Mouse (Mus musculus): ENCODE data around the gene Rtca. TPM values are rescaled to one million over a fixed set of nuclear protein-coding genes. Genes with fewer than 3 reads are reported as not detected.

The Rtca gene
- total RNA-seq (2021), result 10 to 100 TPM; 32.3 to 34.4 TPM
- long read RNA-seq, experiment 1, transcript Rtca-201 (11 exons, 1,594 nt), result major isoform, 31 of 41 reads
- long read RNA-seq, experiment 1, partial matches to known transcripts, result 3 of 41 reads
- long read RNA-seq, experiment 1, other reads (novel, unspliced or antisense), result 7 of 41 reads
- long read RNA-seq, experiment 2, transcript Rtca-201 (11 exons, 1,594 nt), result major isoform, 6 of 7 reads
- long read RNA-seq, experiment 2, partial matches to known transcripts, result 1 of 7 reads
- long read RNA-seq, experiment 2, other reads (novel, unspliced or antisense), result 0 of 7 reads

DNA sequence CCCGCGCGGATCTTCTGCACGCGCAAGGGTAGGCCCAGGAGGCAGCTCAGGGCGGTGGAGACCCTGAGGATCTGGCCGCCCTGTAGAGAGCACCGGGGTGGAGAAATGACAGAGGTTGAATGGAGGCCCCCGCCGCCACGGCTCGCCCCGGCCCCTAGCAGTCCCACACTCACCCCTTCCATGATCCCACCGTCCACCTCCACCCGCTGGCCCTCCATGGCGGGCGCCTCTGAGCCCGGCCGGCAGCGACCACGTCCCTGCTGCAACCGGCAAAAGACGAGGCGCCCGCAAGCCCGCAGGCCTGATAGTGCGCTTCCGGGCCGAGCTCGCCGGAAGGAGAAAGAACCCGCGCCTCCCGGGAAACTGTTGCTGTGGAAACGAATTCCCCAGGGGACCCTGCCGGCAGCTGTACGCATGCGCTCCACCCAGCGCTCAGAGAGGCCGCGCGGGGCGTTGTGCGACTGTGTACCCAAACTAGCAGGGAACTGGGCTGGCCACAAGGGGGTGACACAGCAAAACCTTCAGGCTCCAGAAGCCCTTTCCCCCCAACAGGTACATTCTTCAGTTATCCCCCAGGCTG, at the start of gene Rtca:
Gene Rtca, minus strand, starts transcription at position 437 of the 580 bp plus-strand sequence.
- peak; percentile 99 for DNase-seq

GRCm38 (mm10) chr3:116551362-116551761, 43.4 kb upstream of the Rtca start:
- no peak for DNase-seq

GRCm38 (mm10) chr3:116547430-116547829, 39.4 kb upstream of the Rtca start:
- DNase-seq, result no peak

DNA sequence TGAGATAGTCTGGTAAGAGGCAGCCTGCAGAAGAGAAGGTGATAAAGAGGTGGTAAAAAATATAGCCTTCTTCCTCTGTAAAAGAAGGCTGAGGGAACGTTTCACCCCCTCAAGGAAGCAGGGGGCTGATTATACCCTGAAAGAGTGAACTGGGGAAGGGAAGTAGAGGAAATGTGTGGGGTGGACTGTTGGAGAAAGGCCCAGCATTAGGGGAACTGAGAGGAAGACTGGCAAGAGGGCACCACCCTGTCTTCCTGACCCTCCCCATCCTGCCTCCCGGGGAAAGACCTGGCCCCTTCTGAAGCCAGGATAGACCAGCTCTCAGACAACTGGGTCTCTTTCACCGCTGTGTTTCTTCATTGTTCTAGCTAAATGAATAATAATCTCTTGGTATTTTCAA, 34.5 kb upstream of the Rtca start:
- no peak for DNase-seq

DNA sequence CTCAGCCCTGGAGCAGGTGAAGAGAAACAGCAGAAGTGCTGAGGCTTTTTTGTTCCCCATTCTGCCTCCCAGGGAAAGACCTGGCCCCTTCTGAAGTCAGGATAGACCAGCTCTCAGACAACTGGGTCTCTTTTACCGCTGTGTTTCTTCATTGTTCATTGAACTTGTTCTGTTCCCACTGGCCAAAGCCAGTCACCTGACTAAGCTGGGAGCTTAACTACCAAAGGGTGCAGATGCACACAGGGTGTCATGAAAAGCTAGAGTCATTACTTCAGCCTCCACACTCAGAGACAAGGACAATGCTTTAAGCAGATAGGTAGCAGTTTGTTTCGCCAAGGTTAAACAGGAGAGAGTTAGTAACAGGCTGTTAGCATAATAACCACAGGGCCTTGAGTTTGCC, 34.1 kb upstream of the Rtca start:
- DNase-seq, result no peak

GRCm38 (mm10) chr3:116537200-116537573, 29.2 kb upstream of the Rtca start:
- DNase-seq, result no peak

DNA sequence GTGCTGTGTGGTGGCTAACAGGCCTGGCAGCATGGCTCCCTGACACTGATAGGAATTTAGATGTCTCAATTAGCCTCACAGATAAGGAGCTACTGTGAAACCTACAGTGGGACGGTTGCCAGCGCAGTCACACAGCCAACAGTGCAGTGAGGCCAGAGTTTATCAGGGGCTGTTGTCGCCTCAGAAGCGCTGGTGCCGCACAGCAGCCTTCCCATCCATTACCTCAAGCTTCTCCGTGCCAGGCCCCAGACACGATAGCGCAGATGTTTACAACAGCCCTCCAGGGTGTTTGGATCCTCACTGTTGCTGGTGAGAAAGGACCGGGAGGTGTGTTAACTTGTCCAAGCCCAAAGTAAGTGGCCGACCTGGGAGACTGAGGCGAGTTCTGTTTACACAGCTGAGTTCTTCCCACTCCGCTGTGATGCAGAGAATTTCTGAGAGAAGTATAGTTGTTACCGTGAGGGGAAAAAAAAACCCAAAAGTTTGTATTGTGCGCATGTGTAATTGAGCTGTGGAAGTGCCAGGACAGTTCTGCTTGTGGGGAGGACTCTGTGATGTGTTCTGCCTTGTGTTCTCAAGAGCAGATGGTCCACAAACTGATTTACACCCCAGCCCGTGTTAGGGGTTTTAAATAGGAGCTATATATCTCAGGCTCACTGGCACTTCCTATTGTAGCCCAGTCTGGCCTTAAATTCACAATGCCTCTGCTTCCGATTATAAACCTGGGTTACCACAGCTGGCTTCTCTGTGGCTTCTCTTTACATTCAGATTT, 28.6 kb upstream of the Rtca start:
- DNase-seq, result peak in 1 of 2 experiments; percentile 11

GRCm38 (mm10) chr3:116530826-116531225, 22.8 kb upstream of the Rtca start:
- no peak for DNase-seq

DNA sequence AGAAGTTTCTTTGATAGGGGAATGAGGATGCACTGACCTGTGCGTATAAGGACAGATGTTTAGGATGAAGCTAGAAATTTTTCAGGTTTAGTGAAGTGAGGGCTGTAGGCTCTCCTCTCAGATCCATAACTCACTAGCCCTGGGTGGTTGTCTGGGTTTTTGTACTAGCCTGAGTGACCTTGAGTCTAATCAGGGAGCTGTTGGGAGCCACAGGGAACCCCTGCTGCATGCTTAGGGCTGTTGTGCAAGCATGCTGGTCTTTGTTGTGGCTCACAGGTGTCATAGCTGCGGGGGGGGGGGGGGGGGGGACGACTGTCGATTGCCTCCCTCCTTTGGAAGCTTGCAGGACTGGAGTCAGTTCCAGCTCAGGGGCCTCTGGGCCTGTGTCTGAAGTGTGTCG, 21.7 kb upstream of the Rtca start:
- no peak for DNase-seq

GRCm38 (mm10) chr3:116520141-116520761, 12.2 kb upstream of the Rtca start:
- peak; percentile 65 to 71 for DNase-seq

GRCm38 (mm10) chr3:116512904-116513716, 5.1 kb upstream of the Rtca start, which contains the start of gene Dbt:
Dbt (plus strand) TSS chr3:116513070.
- DNase-seq, result peak; percentile 92 to 94

DNA sequence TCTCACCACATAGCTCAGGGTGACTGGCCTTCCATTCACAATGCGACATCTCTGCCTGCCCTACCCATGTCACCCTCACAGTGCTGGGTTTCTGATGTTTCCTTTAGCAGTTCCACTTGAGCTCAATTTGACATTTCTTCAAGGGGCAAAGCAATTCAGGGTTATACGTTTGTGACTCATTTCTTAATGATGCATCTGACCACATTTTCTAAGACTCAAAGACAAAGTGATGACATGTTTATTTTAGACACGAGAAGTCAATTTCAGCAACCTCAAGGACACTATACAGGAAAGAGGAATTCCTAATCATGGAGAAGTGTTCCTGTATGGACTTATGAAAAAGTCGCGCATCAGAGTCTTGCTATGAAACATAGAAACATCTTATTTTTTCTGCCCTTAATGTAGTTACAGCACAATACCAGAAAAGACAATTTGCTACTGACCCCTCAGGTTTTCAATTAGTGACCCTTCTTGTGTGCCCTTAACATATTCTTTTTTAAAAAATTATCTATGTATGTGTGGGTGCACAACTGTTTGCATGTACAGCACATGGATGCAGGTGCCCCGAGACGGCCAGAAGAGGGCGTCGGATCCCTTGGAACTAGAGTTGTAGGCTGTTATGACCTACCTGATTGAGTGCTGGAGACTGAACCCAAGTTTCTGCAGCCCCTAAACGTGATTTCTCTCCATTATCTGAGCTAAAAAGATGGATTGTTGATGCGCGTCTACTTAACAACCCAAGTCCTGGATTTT, 4.3 kb upstream of the Rtca start:
- DNase-seq, result peak; percentile 23 to 46

- DNase-seq, result no peak
Observed at GRCm38 (mm10) chr3:116495671-116496070, 12.3 kb downstream of the Rtca start.

DNA sequence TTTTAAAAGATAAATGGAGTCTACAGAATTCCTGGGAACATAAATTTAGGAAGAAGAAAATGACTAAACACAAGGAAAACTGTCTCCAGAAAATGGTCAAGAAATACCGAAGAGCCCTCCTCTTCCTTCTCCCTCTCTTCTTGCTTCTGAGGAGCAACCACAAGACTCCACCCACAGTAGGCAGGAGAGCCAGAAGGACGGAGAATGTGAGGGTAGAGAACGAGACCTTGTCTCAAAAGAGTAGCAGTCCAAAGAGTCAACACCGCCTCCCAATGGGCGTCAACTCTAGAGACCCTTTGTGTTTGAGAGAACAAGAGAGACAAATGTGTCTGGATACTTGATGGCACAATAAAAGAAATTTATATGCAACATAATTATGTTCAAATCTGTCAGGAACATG, 14.3 kb downstream of the Rtca start:
- DNase-seq, result no peak

DNA sequence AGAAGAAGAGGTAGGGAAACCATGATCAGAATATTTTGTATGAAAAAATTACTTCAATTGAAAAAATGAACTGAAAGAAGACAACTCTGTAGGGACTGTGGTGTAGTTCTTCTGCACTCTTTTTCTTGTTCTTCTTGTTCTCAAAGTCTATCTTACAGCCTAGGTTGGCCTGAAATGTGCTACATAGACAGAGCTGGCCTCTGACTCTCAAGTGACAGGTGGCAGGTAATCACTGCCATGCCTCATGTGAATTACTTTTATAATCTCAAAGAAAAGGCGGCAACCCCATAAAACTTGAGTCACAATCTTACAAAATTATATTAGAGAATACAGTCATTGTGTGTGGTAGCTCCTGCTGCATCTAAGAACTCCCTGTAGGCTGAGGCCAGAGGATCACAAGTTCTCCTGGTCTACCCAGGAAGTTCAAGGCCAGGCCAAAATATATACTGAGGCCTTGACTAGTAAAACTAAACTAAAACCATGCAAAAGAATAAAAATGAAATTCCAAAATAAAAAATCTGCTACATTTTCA, 16.0 kb downstream of the Rtca start:
- DNase-seq, result no peak

- DNase-seq, result no peak
Observed at GRCm38 (mm10) chr3:116490920-116491319, 17.1 kb downstream of the Rtca start.

DNA sequence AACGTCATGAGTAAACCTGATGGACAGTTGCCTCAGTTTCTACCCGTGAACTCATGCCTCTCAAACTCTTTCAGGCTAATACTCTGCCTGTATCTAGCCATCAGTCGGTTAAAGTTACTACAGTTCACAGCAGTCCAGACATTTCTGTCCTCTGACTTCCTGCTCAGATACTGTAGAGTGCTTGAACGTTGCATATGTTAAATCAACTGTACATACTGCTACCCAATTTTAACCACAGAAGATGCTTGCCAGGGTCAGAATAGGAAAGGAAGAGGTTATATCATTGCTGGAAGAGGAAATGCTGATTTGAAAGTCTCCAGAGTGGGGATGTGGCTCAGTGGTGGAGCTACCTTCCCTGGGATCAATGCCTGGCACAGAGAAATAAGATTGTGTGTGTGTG, 24.7 kb downstream of the Rtca start:
- DNase-seq, result no peak

DNA sequence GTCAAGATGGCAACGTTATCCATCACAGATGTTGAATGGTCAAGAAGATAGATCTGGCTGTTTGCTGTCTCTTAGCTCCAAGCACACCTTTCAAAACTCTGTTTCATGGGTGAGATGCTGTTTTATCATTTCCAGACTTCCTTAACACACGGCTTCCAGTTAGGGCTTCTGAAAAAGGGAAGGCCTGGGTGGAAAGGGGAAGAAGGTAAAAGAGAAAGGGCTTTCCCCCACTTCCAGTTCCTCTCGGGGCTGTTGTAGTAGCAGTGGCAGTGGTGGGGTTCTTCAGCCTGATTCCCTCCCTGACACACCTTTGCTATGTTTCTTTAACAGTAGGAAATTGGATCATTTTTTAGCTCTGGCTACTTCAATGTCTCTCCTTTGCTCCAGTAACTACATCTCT, 25.3 kb downstream of the Rtca start:
- no peak for DNase-seq

DNA sequence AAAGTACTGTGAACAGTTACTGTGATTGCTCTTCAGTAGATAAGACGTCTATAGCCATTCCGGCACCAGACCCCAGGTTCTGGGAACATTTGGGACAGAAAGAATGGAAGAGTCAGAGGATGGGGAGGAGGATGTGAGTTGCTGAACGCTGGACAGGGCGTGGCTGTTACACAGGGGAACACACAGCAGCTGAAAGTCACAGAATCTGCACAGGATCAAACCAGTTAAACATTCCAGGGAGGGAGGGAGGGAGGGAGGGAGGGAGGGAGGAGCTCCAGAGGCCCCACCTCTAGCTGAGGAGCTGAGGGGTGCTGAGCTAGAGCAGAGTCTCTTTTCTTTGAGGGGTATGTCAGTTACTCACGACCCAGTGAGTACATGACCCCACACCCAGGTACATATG, 27.1 kb downstream of the Rtca start:
- no peak for DNase-seq

DNA sequence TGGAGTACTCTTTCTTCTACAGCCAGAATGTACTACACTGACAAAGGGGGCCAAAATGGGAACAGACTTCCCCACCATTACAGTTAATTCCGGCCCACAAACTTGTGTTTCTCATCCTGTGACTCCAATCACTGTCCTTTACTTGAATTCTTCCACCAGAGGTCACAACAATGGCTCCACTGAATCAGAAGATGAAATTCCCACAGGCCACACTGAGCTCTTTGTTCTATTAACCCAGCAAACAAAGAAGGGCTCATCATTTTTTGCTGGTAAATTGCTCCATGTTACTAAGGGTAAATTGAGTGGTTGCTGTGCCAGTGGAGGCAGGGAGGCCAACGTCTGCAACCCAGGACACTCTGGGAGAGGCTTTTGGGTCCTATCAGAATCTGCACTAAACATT, 27.9 kb downstream of the Rtca start:
- no peak for DNase-seq

GRCm38 (mm10) chr3:116477351-116477750, 30.7 kb downstream of the Rtca start:
- no peak for DNase-seq
